Mouse (Mus musculus) liver, embryonic 12.5 days (tissue): ENCODE measurements around the gene T. TPM values are rescaled to one million over a fixed set of nuclear protein-coding genes. Genes with fewer than 3 reads are reported as not detected.

ENCODE experiments used
- ATAC-seq: fragments of 200-750 bp; cut with Nextera tagmentation; 2 replicates; pipeline ENCODE4 v1.8.0; 2017; ENCODE audit warnings: moderate number of reproducible peaks, mild to moderate bottlenecking, moderate library complexity
- H3K27ac ChIP-seq: fragments of 300-500 bp; sonication (generic); 2 replicates; pipeline ENCODE4 v1.5.1; 2016; ENCODE audit warnings: mild to moderate bottlenecking
- H3K27me3 ChIP-seq: fragments of 300-500 bp; sonication (generic); replicated peaks from 2 replicates; pipeline ENCODE4 v1.6.1; 2016; ENCODE audit warnings: mild to moderate bottlenecking, moderate library complexity
- H3K36me3 ChIP-seq: fragments of 300-500 bp; sonication (generic); 2 replicates; pipeline ENCODE4 v1.6.1; 2016; ENCODE audit warnings: mild to moderate bottlenecking, moderate library complexity
- H3K4me1 ChIP-seq: fragments of 300-500 bp; sonication (generic); 2 replicates; pipeline ENCODE4 v1.6.1; 2016
- H3K4me2 ChIP-seq: fragments of 300-500 bp; sonication (generic); 2 replicates; pipeline ENCODE4 v1.6.1; 2016; ENCODE audit warnings: mild to moderate bottlenecking, moderate library complexity
- H3K4me3 ChIP-seq: fragments of 300-500 bp; sonication (generic); 2 replicates; pipeline ENCODE4 v1.5.1; 2016; ENCODE audit warnings: mild to moderate bottlenecking, moderate library complexity
- H3K9ac ChIP-seq: fragments of 300-500 bp; sonication (generic); 2 replicates; pipeline ENCODE4 v1.6.1; 2016; ENCODE audit warnings: mild to moderate bottlenecking, moderate library complexity
- H3K9me3 ChIP-seq: fragments of 300-500 bp; sonication (generic); replicated peaks from 2 replicates; pipeline ENCODE4 v1.6.1; 2016; ENCODE audit warnings: mild to moderate bottlenecking, moderate library complexity
- WGBS: fragments of 180-500 bp; shearing (Covaris S2); methylation state at CpG from one replicate; pipeline ENCODE4 v1.1.7; 2016; ENCODE audit not compliant: insufficient replicate concordance; 5-methylcytosine and 5-hydroxymethylcytosine counted together
- polyA plus RNA-seq: library from polyadenylated mRNA; unstranded; fragments of >200 nt; fragmentation: Nextera tagmentation; extraction: Ambion mirVana; gene quantifications from 2 replicates; pipeline ENCODE4 v1.2.1, GENCODE M21; 2016

T gene
- polyA plus RNA-seq, 1 experiment from 2014 or later, result not detected

DNA sequence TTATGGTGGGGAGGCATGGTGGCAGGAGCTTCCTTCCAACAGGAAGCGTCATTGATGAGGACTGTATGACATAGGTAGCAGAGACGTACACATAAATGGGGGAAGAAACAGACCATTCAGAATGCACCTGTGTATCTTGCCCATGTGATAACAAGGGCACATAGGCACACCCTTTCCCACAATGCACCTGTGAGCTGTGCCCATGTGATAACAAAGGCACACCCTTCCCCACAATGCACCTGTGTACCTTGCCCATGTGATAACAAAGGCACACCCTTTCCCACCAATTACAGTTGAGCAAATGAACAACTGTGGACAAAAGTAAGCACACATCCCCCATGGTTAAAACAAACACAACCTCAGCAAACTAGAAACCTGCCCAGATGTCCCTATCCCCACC, 23.9 kb upstream of the T start:
- no peak overlapping the region for H3K27ac ChIP-seq
- no peaks in the 10 kb centered on the region for H3K36me3 ChIP-seq
- WGBS, result 57% methylated on average over 2 of the region's 2 CpGs
- no peak overlapping the region for H3K9ac ChIP-seq
- H3K4me2 ChIP-seq, result no peak overlapping the region
- no peak for ATAC-seq
- H3K9me3 ChIP-seq, result no peaks in the 10 kb centered on the region
- H3K4me3 ChIP-seq, result no peak overlapping the region
- peaks cover 32% of the 10 kb centered on the region for H3K4me1 ChIP-seq
- no peaks in the 10 kb centered on the region for H3K27me3 ChIP-seq

DNA sequence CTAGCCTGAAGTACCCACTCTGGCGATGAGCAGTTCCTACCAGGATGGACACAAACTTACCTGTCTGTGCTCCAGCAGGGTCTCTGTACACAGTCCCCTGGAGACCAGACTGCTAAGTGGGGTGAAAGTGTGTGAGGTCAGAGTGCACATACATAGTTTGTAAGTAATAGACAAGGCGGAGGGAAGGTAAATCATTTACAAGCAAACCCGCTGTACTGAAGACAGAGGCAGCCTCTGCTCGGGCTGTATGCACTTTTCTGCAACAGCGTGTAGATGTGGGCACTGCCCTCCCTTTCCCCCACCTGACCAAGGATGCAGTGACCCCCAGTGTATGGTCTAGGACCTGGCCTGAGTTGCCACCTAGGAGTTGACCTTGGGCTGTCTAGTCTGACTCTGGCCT, 20.6 kb upstream of the T start:
- Histone ChIP-seq H3K4me2 (no peak overlapping the region), H3K4me1 (peaks cover 34% of the 10 kb centered on the region), H3K4me3 (no peak overlapping the region), H3K9me3 (no peaks in the 10 kb centered on the region), H3K36me3 (no peaks in the 10 kb centered on the region), H3K27me3 (no peaks in the 10 kb centered on the region), H3K27ac (no peak overlapping the region), H3K9ac (no peak overlapping the region)
- 61% methylated on average over 5 of the region's 5 CpGs for WGBS
- ATAC-seq, result no peak; the same call in 1 of the 2 replicates

DNA sequence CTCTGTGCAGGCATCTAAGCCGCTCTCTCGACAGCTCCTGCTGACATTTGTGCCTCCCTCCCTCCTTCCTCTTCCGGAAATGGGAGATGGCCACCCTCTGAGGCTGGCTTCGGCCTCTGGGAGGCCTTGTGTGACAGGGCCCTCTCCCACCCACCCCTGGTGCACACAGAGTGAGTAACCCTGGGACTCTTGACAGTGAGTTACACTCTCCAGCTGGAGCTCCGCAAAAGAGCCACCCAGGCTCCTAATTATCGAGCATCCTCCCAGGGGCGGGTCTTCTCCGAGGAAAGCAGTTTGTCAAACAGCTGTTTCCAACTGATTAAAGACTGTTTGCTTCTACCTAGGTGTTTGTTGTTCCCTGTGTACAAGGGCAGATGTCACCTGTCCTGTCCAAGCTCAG, 18.7 kb upstream of the T start:
- H3K36me3 ChIP-seq, result no peaks in the 10 kb centered on the region
- 14% methylated on average over 8 of the region's 8 CpGs for WGBS
- H3K27me3 ChIP-seq, result no peaks in the 10 kb centered on the region
- no peak overlapping the region for H3K9ac ChIP-seq
- no peak overlapping the region for H3K4me2 ChIP-seq
- H3K9me3 ChIP-seq, result no peaks in the 10 kb centered on the region
- no peak overlapping the region for H3K27ac ChIP-seq
- H3K4me3 ChIP-seq, result no peak overlapping the region
- H3K4me1 ChIP-seq, result peaks cover 15% of the 10 kb centered on the region
- ATAC-seq, result 0 out of 2 replicates have a peak, but pooled peaks have one; percentile 16

DNA sequence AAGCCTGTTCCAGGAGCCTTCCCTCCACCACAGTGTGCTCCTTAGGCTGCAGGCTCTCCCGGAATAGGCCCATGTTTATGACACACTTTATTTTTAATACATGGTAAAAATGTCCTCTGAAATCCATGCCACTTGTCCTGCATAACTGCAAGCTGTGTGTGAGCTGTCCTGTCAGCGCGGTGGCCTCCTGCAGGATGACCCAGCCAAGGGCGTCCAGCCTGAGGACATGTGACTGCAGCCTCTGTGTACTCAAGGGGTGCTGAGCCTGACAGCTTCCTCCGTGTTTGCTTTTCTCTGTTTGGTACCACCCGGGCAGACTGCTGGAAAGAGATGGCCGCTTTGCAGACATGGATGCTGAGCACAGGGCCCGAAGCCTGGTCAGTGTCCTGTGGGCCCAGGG, 17.4 kb upstream of the T start:
- no peak overlapping the region for H3K4me3 ChIP-seq
- no peaks in the 10 kb centered on the region for H3K9me3 ChIP-seq
- no peak overlapping the region for H3K9ac ChIP-seq
- H3K4me1 ChIP-seq, result peaks cover 11% of the 10 kb centered on the region; the same call in 1 of the 2 replicates
- H3K27ac ChIP-seq, result no peak overlapping the region
- H3K4me2 ChIP-seq, result no peak overlapping the region
- H3K27me3 ChIP-seq, result no peaks in the 10 kb centered on the region
- no peaks in the 10 kb centered on the region for H3K36me3 ChIP-seq
- peak; percentile 66 for ATAC-seq
- 71% methylated on average over 8 of the region's 8 CpGs for WGBS

DNA sequence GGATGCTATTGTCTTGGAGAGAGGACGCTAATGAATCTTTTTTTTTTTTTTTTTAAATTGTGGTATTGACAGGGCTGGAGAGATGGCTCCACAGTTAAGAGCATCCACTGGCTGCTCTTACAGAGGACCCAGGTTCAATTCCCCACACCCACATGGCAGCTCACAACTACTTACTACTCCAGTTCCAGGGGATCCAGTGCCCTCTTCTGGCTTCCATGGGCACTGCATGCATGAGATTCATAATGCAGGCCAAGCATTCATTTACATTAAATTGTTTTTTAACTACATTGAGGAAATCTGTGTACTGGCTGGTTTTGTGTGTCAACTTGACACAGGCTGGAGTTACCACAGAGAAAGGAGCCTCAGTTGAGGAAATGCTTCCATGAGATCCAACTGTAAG, 13.5 kb upstream of the T start:
- ATAC-seq, result no peak
- 47% methylated on average over 1 of the region's 1 CpGs for WGBS

DNA sequence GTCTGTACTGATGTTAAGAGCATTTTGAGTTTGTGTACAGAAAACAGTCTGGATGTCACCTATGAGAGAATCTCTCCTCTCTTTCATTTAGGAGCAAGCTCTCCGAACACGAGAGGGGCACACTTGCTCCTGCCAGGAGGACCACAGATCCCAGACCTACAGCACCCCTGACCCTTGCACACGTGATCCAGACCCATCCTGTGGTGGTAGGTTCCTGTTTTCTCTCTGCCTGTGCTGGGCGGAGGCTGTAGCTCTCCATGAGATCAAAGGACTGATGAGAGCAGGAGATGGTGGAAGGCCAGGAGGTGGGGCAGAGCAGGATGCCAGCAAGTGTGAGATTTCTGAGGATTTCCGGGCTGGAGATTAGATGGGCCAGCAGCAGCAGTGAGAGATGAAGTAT, 12.7 kb upstream of the T start:
- no peak for ATAC-seq
- H3K4me1 ChIP-seq, result no peaks in the 10 kb centered on the region
- H3K4me3 ChIP-seq, result no peak overlapping the region
- H3K36me3 ChIP-seq, result no peaks in the 10 kb centered on the region
- H3K9me3 ChIP-seq, result no peaks in the 10 kb centered on the region
- H3K27me3 ChIP-seq, result peaks cover 8% of the 10 kb centered on the region; the same call in 1 of the 2 replicates
- WGBS, result 16% methylated on average over 5 of the region's 5 CpGs
- no peak overlapping the region for H3K4me2 ChIP-seq
- H3K27ac ChIP-seq, result no peak overlapping the region
- H3K9ac ChIP-seq, result no peak overlapping the region

More for the DNA sequence above, 13.5 kb upstream of the T start:
- Histone ChIP-seq H3K4me1 (peaks cover 4% of the 10 kb centered on the region; the same call in 1 of the 2 replicates), H3K27me3 (peaks cover 8% of the 10 kb centered on the region; the same call in 1 of the 2 replicates), H3K9ac (no peak overlapping the region), H3K9me3 (no peaks in the 10 kb centered on the region), H3K4me2 (no peak overlapping the region), H3K27ac (no peak overlapping the region), H3K4me3 (no peak overlapping the region), H3K36me3 (no peaks in the 10 kb centered on the region)

DNA sequence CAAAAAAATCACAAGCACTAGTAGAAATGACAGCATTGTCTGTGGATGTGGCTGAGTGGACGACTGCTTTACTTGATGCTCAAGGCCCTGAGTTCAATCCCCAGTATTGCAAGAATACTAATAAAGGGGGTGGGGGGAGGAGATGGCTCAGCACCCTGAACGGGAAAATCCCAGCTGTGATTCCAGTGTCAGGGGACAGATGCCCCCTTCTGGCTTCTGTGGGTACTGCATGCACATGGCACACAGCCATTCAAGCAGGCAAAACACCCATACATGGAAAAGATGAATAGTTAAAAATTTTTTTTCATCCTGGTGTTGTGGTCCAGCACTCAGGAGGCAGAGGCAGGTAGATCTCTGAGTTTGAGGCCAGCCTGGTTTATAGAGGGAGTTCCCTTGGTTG, 10.9 kb upstream of the T start:
- no peak for ATAC-seq
- H3K4me2 ChIP-seq, result no peak overlapping the region
- H3K27ac ChIP-seq, result no peak overlapping the region
- H3K27me3 ChIP-seq, result peaks cover 26% of the 10 kb centered on the region
- H3K9ac ChIP-seq, result no peak overlapping the region
- WGBS, result 36% methylated on average over 2 of the region's 2 CpGs
- no peaks in the 10 kb centered on the region for H3K36me3 ChIP-seq
- no peaks in the 10 kb centered on the region for H3K9me3 ChIP-seq
- no peak overlapping the region for H3K4me3 ChIP-seq
- no peaks in the 10 kb centered on the region for H3K4me1 ChIP-seq

DNA sequence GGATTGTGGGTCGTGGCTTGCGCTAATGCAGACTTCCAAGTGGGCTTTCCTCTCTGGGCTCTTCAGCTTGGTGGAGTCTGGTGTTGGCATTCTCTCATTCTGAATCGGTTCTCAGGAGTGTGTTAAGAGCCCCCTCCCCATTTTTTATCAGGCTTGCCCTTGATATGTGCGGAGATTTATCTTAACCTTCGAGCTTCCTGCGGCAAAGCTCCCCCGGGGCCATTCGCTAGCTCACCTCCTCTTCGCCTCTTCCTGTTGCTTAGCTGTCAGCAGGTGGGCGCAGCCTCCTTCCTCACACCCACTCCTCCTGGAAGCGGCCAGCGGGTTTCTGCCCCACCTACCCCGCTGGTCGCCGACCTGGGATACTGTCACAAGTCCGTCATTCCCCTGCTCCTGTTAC, 4.8 kb upstream of the T start:
- Histone ChIP-seq H3K4me2 (no peak overlapping the region), H3K9ac (no peak overlapping the region), H3K4me1 (0 out of 2 replicates have a peak, but pooled peaks cover 4% of the 10 kb centered on the region), H3K36me3 (no peaks in the 10 kb centered on the region), H3K27ac (no peak overlapping the region), H3K4me3 (no peak overlapping the region), H3K9me3 (no peaks in the 10 kb centered on the region), H3K27me3 (peaks cover 85% of the 10 kb centered on the region)
- WGBS, result 4% methylated on average over 16 of the region's 16 CpGs
- ATAC-seq, result no peak

DNA sequence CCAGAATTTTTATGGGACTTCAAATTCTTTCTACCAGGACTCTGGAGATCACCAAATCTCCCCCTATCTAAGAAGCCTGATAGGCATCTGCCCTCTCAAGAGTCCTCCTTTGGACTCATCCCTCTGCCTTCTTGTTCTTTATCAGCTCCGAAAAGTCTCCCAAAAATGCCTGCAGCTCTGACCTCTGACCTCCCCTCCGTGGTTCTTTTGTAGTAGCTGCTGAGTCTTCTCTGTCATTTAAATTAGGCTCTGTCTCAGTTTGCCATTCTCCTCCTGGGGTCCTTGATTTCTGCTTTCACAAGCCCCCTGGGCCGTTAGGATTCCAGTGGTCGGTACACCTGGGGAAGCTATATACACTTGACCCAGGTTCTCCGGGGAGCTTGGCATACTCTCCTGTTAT, 4.3 kb upstream of the T start:
- no peak overlapping the region for H3K4me3 ChIP-seq
- H3K9me3 ChIP-seq, result no peaks in the 10 kb centered on the region
- H3K9ac ChIP-seq, result no peak overlapping the region
- no peak overlapping the region for H3K4me2 ChIP-seq
- peaks cover 85% of the 10 kb centered on the region for H3K27me3 ChIP-seq
- 7% methylated on average over 5 of the region's 5 CpGs for WGBS
- 0 out of 2 replicates have a peak, but pooled peaks cover 4% of the 10 kb centered on the region for H3K4me1 ChIP-seq
- H3K36me3 ChIP-seq, result no peaks in the 10 kb centered on the region
- no peak overlapping the region for H3K27ac ChIP-seq
- ATAC-seq, result no peak

DNA sequence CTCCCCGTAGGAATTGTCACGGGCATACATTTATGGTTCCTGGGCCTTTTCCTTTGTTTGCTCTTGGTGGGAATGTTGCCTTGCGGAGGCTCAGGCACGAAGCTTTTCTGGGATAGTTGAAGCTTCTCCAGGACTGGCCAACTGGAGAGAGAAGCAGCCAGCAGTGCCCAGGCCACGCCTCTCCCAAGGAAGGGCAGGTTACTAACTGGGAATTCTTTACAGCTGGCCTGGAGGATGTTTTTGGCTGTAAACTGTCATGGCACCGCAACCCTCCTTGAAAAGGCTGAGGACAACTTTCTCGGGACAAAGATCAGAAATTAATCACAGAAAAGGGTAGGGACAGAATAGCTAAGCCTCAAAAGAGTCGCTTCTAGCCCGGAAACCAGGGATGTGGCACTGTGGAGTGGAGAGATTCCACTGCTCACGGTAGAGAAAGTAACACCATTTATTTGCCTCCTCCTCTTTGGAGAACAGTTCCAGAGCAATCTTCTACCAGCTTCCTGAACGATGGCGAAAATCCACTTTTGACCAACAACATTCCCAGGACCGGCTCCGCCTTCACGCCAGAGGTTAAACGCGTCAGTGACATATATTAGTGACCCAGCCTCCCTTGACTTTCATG, 1.9 kb upstream of the T start:
- WGBS, result 4% methylated on average over 17 of the region's 17 CpGs
- no peak for ATAC-seq
- no peak overlapping the region for H3K9ac ChIP-seq
- H3K4me2 ChIP-seq, result no peak overlapping the region
- 0 out of 2 replicates have a peak, but pooled peaks cover 4% of the 10 kb centered on the region for H3K4me1 ChIP-seq
- H3K27me3 ChIP-seq, result peaks cover 99% of the 10 kb centered on the region
- H3K4me3 ChIP-seq, result no peak overlapping the region
- no peaks in the 10 kb centered on the region for H3K36me3 ChIP-seq
- H3K27ac ChIP-seq, result no peak overlapping the region
- no peaks in the 10 kb centered on the region for H3K9me3 ChIP-seq

DNA sequence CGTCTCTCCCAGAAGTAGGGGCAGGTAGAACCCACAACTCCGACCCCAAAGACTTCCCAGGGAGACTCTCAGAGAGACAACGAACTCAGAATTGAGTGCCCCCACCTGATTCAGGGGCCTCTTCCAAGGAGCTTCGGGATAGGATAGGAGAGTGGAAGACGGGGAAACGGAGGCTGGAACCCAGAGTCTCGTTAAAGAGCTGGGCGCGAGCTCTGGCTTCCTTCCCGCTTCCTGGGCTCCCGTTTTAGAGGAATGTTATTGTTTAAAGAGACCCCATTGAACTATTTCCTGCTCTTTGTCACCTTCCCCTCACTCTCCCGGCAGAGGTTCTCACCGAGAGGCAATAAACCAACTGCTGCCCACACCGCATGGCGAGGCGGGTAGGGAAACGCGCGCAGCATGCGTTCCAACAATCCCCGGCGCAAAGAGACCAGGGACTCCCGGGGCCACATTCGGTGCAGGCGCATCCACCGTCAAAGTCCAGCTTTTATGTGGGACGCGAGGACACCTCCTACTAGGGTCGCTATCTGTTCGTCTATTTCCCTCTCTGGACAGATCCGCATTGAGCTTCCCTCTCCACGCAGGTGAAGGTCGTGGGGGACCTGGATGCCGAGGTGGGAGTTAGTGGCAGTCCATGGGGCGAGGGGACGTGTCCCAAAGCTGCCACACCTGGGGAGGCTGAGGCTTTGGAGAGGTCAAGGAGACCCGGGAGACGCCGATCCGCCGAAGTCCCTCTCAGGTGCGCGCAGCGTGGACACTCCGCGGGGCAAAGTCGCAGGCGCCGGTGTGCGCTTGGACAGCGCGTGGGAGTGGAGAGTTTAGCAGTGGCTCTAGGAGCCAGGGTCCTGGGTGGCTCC, 874 bp upstream of the T start:
- H3K9ac ChIP-seq, result no peak overlapping the region
- H3K27ac ChIP-seq, result no peak overlapping the region
- no peaks in the 10 kb centered on the region for H3K36me3 ChIP-seq
- 2% methylated on average over 52 of the region's 52 CpGs for WGBS
- H3K9me3 ChIP-seq, result no peaks in the 10 kb centered on the region
- H3K27me3 ChIP-seq, result peaks cover 99% of the 10 kb centered on the region
- 0 out of 2 replicates have a peak, but pooled peaks cover 4% of the 10 kb centered on the region for H3K4me1 ChIP-seq
- peak overlapping the region; percentile 38 for H3K4me2 ChIP-seq
- H3K4me3 ChIP-seq, result no peak overlapping the region
- ATAC-seq, result no peak

DNA sequence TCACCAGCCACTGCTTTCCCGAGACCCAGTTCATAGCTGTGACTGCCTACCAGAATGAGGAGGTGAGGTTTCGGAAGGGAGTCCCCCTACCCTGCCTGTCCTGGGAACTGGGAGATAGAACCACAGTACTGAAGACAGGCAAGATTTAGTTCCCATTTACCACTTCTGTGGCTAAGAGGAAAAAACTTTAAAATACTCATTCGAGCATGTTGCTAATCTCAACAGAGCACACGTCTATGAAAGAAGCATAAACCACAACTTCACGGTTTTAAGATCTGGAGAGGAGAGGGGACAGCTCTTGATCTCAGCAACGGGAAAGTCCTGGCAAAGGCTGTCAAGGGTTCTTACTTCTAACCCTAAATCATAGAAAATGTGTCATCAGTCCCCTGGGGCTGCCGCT, 2.0 kb downstream of the T start:
- Histone ChIP-seq H3K9me3 (no peaks in the 10 kb centered on the region), H3K4me3 (no peak overlapping the region), H3K27ac (no peak overlapping the region), H3K9ac (no peak overlapping the region), H3K27me3 (peaks cover 87% of the 10 kb centered on the region), H3K4me1 (0 out of 2 replicates have a peak, but pooled peaks cover 4% of the 10 kb centered on the region), H3K36me3 (no peaks in the 10 kb centered on the region), H3K4me2 (no peak overlapping the region)
- 27% methylated on average over 7 of the region's 7 CpGs for WGBS
- ATAC-seq, result no peak
